Mouse (Mus musculus): ENCODE measurements around the gene Csf2ra. TPM values are rescaled to one million over a fixed set of nuclear protein-coding genes. Genes with fewer than 3 reads are reported as not detected.
"Not testable (repeated sequence)": the region's sequence is repeated elsewhere in the genome, so short reads cannot be mapped to it uniquely, and the experiment has no call there.

Csf2ra gene
- 43.0 and 45.8 TPM in 2 replicates for polyA plus RNA-seq (2016; fragmentation: Nextera tagmentation; extraction: Ambion mirVana)

DNA sequence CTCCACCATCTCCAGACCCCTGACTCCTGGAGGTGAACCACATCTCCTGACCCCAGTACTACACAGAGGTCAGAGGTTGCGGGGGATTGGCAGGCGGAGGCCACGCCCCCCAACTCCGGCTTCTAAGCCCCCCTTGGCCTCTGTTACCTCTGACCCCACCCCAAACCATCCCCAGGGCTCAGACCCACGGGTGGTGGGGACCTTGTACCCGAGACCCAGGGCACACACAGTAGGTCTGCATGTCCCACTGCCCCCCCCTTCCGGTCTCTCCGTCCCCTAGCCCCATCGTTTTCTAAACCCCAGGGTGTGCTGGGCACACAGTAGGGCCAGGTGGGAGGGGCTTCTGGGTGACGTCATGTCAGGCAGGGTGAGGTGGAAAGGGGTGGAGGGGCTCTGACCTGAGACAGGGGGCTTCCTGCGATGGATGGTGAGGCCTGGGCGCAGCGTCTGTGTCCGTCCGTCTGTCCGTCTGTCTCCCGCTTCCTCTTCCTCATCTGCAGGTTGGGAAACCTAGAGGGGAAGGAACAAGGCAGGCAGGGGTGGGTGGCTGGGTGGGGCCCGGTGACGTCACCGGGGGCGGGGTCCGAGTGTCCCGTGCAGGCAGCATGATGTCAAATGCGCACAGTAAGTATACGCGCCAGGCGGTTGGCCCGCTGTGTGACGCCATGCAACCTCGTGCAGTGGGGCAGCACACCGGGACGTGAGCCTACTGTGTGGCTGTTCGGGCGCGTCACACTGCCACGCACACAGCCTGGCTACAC is at the start of gene Csf2ra:
Gene Csf2ra (minus strand): TSS at position 489 of the 761 bp plus-strand sequence.
- H3K27ac ChIP-seq = peak within 1 kb of the TSS; percentile 79; the same call in 1 of the 2 replicates
- H3K27me3 ChIP-seq (replicated peaks) = 0 out of 2 replicates have a peak, but pooled peaks cover 4% of the 10 kb centered on the region
- peak within 1 kb of the TSS; percentile 38; the same call in 1 of the 2 replicates for H3K9ac ChIP-seq
- H3K4me3 ChIP-seq = peak within 1 kb of the TSS; percentile 58
- no peaks in the 10 kb centered on the region for H3K36me3 ChIP-seq
- 62% methylated on average over 36 of the region's 36 CpGs for WGBS
- ATAC-seq (ENCODE audit: low FRiP score, low read depth) = no peak
- peak within 1 kb of the TSS; percentile 64 for H3K4me2 ChIP-seq (replicated peaks)
- H3K9me3 ChIP-seq = peaks cover 9% of the 10 kb centered on the region; the same call in 1 of the 2 replicates
- 0 out of 2 replicates have a peak, but pooled peaks cover 5% of the 10 kb centered on the region for H3K4me1 ChIP-seq

DNA sequence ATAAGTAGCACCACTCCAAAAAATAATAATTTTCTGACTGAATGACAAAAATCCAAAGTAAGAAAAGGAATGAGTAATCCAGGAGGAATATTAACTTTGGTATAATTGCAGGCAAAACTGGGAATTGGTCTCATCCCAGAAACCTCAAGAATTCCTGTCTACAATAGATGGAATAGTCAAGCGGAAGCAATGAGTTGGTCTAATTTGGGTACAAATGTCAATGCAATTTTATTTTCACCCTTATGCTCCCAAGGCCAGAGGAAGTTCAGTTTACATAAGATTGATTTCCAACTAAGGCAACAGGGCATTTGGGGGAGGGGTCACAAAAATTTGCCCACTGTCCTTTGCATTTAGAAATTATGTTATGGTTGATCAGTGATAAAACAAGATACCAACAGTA is 47.2 kb upstream of the Csf2ra start:
- no peak for ATAC-seq (ENCODE audit: low FRiP score, low read depth)
- Histone ChIP-seq H3K36me3 (no peaks in the 10 kb centered on the region), H3K9ac (no peak overlapping the region), H3K27me3 (replicated peaks) (no peaks in the 10 kb centered on the region), H3K27ac (no peak overlapping the region), H3K4me3 (no peak overlapping the region), H3K4me1 (no peaks in the 10 kb centered on the region), H3K9me3 (no peaks in the 10 kb centered on the region), H3K4me2 (replicated peaks) (no peak overlapping the region)
- WGBS = 92% methylated on average over 1 of the region's 1 CpGs

DNA sequence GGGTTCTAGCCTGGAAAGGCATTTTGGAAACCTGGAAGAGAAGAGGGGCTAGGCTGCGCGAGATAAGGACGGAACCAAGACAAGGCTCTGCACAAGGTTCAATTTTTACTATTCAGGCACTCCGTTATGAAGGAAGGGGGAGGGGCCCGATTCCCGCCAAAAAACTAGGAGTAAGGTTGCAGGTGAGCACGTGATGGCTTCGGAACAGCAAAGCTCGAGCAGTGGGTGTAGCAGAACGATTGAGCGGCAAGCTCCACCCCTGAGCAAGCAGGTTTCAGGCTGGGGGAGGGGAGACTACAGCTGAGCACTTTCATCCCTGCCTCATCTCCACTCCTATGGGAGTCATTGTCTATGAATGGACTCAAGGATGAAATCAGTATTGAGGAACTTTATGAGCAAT is 40.9 kb upstream of the Csf2ra start:
- H3K4me2 ChIP-seq (replicated peaks); ATAC-seq (ENCODE audit: low FRiP score, low read depth): not testable (repeated sequence)

DNA sequence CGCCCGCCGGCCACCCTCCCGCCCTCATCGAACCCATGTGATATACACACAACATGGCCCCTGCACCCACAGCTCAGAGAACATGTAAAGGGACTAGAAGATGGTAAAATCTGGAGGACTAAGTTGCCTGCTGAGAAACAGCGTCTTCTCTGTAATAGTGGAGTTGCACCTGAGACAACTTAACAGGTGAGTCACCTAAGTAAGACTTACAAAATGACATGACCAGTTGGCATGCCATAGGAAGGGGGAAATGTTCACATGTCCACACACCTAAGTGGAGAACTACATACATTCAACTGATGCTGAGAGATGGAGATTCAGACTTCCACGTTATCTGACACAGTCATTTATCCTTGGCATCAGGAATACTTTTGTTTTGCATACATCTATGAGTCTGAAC is 38.9 kb upstream of the Csf2ra start:
- no peak for ATAC-seq (ENCODE audit: low FRiP score, low read depth)
- no peak overlapping the region for H3K4me2 ChIP-seq (replicated peaks)
- H3K9ac ChIP-seq = no peak overlapping the region
- no peaks in the 10 kb centered on the region for H3K9me3 ChIP-seq
- no peak overlapping the region for H3K4me3 ChIP-seq
- H3K27ac ChIP-seq = no peak overlapping the region
- H3K36me3 ChIP-seq = no peaks in the 10 kb centered on the region
- H3K4me1 ChIP-seq = no peaks in the 10 kb centered on the region
- WGBS = 24% methylated on average over 7 of the region's 7 CpGs
- H3K27me3 ChIP-seq (replicated peaks) = no peaks in the 10 kb centered on the region

More for the DNA sequence above, 40.9 kb upstream of the Csf2ra start:
- not testable (repeated sequence) for H3K9ac ChIP-seq; H3K27ac ChIP-seq; H3K9me3 ChIP-seq; H3K4me3 ChIP-seq; H3K27me3 ChIP-seq (replicated peaks); H3K4me1 ChIP-seq; H3K36me3 ChIP-seq
- WGBS = 31% methylated on average over 11 of the region's 11 CpGs

DNA sequence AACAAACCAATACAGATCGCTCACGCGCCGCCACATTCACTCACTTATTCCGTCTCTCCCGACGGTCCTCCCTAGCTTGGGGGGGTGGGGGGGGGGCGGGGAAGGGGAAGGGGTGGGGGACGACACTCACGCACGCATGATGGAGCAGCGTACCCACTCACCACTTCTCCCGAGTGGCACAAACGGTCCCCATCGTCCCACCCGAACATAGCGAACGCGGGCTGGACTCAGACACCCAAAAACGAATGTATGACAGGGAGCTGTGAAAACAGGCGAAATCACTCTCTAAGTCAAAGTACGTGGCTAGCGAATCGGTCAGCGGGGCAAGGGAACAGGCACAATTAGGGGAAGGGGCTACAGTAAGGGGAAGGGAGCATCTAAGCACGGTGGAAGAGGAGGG is 38.4 kb upstream of the Csf2ra start:
- no peaks in the 10 kb centered on the region for H3K4me1 ChIP-seq
- no peak overlapping the region for H3K9ac ChIP-seq
- WGBS = 3% methylated on average over 26 of the region's 26 CpGs
- H3K4me2 ChIP-seq (replicated peaks) = no peak overlapping the region
- H3K27me3 ChIP-seq (replicated peaks) = no peaks in the 10 kb centered on the region
- no peak for ATAC-seq (ENCODE audit: low FRiP score, low read depth)
- no peaks in the 10 kb centered on the region for H3K36me3 ChIP-seq
- no peak overlapping the region for H3K4me3 ChIP-seq
- H3K27ac ChIP-seq = no peak overlapping the region
- H3K9me3 ChIP-seq = no peaks in the 10 kb centered on the region

DNA sequence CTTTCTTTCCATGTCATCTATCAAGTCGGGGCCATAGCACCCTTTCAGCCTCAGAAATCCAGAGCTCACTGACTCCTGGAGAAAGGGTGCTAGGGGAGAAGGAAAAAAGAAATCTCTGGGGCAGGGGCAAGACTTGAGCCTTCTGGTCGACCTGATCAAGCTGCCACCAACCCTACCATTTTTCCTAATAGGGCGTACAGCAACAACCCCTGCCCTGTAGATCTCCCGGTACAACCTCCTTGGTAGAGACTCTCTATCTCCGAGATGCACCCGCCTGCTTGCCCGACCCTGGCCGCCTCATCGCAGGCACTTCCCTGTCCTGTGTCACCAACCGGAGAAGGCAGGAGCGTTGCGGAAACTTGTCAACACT is 38.0 kb upstream of the Csf2ra start:
- 4% methylated on average over 12 of the region's 12 CpGs for WGBS
- H3K4me2 ChIP-seq (replicated peaks) = no peak overlapping the region
- H3K27ac ChIP-seq = no peak overlapping the region
- no peak overlapping the region for H3K4me3 ChIP-seq
- H3K4me1 ChIP-seq = no peaks in the 10 kb centered on the region
- no peaks in the 10 kb centered on the region for H3K9me3 ChIP-seq
- no peaks in the 10 kb centered on the region for H3K27me3 ChIP-seq (replicated peaks)
- ATAC-seq (ENCODE audit: low FRiP score, low read depth) = no peak
- no peaks in the 10 kb centered on the region for H3K36me3 ChIP-seq
- no peak overlapping the region for H3K9ac ChIP-seq

DNA sequence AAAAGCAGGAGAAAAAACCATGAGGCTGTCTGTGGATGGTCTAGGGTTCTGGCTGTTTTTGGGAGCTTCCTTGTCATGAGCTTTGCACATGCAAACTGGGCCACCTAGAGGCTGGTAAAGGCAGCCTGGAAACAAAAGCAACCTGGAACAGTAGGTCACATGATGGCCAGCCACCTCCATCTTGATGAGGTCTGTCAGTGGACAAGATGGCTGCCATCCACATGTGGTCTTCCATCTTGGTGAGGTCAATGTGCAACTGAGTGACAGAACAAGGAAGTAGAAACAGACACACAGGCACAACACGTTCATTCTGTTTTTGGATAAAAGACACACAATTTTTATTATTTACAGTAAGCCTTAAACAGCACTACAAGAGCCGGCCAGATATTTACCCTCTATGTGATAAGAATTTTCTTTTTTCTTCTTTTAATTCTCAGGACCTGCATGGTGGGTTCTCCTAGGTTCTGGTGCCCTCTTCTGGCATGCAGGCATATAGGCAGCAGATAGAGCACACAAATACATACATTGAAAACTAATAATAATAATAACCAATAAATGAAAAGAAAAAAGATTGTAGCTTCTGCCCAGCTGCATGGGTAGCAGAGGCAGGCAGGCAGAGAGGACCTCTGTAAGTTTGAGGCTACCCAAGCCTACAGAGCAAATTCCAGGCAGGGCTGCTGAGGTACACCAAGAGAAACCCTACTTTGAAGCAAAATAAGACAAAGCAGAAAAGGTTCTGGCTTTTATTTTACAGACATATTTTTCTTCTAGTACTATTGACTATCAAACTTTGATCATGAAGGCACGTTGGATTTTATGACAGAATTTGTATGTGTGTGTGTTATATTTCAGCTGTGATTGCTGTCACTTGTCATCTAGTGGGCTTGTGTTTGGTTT is 37.4 kb upstream of the Csf2ra start:
- H3K4me2 ChIP-seq (replicated peaks) = no peak overlapping the region
- no peaks in the 10 kb centered on the region for H3K27me3 ChIP-seq (replicated peaks)
- WGBS = 31% methylated on average over 3 of the region's 3 CpGs
- H3K9me3 ChIP-seq = no peaks in the 10 kb centered on the region
- ATAC-seq (ENCODE audit: low FRiP score, low read depth) = peak; percentile 37
- no peak overlapping the region for H3K4me3 ChIP-seq
- no peak overlapping the region for H3K9ac ChIP-seq
- no peaks in the 10 kb centered on the region for H3K36me3 ChIP-seq
- no peak overlapping the region for H3K27ac ChIP-seq
- H3K4me1 ChIP-seq = no peaks in the 10 kb centered on the region

DNA sequence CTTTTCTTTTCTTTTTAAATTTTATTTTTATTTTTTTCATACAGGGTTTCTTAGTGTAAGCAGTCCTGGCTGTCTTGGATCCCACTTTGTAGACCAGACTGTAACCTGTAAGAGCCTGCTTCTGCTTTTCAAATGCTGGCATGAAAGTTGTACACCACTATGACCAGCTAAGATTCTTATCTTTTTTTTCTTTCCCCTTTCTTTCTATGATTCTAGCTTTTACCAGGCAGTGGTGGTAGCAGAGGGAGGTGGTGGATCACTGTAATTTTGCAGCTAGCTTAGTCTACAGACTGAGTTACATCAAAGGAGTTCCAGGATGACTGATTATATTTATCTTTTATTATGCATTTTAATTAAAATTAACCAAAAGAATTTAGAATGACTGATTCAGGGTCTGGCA is 36.7 kb upstream of the Csf2ra start:
- no peak overlapping the region for H3K4me2 ChIP-seq (replicated peaks)
- no peak for ATAC-seq (ENCODE audit: low FRiP score, low read depth)
- no peaks in the 10 kb centered on the region for H3K27me3 ChIP-seq (replicated peaks)
- no peak overlapping the region for H3K9ac ChIP-seq
- H3K27ac ChIP-seq = no peak overlapping the region
- H3K9me3 ChIP-seq = no peaks in the 10 kb centered on the region
- no peak overlapping the region for H3K4me3 ChIP-seq
- H3K36me3 ChIP-seq = no peaks in the 10 kb centered on the region
- no peaks in the 10 kb centered on the region for H3K4me1 ChIP-seq

DNA sequence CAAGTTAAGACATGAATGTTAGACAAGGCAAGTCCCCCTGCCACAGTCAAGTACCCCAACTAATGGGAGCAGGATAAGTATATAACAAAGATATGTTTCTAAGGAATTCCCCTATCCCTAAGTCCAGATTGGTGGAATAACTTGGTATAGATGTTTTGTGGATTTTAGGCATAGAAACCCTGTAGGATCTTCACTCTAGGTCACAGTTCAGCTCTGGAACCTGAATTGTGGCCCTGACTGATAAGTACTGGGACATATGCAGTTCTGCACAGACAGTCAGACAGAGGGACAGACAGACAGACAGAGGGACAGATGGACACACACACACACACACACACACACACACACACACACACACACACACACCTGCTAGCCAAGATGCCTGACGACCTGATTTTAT is 36.0 kb upstream of the Csf2ra start:
- H3K9me3 ChIP-seq = no peaks in the 10 kb centered on the region
- H3K4me3 ChIP-seq = no peak overlapping the region
- 100% methylated on average over 1 of the region's 1 CpGs for WGBS
- no peak for ATAC-seq (ENCODE audit: low FRiP score, low read depth)
- H3K36me3 ChIP-seq = no peaks in the 10 kb centered on the region
- H3K27me3 ChIP-seq (replicated peaks) = no peaks in the 10 kb centered on the region
- H3K4me2 ChIP-seq (replicated peaks) = no peak overlapping the region
- no peak overlapping the region for H3K27ac ChIP-seq
- no peaks in the 10 kb centered on the region for H3K4me1 ChIP-seq
- no peak overlapping the region for H3K9ac ChIP-seq

DNA sequence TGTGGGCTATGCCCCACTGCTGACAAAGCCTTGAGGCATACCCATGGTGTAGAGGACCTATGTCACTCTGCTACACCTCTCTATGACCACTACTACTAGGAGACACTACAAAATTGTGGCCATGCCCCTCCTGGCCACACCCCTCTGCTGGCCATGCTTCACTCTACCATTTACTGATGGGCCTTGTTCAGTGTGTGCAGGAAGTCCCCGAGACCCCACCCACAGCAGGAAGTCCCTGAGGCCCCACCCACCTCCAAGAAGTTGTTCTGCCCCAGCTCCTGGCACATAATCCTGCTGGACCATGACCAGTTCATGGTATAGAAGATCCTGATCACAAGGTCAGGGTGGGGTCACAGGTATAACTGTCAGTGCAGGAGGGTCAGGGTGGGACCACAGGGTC is 33.0 kb upstream of the Csf2ra start:
- H3K27me3 ChIP-seq (replicated peaks) = no peaks in the 10 kb centered on the region
- no peak overlapping the region for H3K27ac ChIP-seq
- no peak overlapping the region for H3K4me2 ChIP-seq (replicated peaks)
- H3K36me3 ChIP-seq = no peaks in the 10 kb centered on the region
- no peak overlapping the region for H3K4me3 ChIP-seq
- no peaks in the 10 kb centered on the region for H3K9me3 ChIP-seq
- 90% methylated on average over 1 of the region's 1 CpGs for WGBS
- H3K4me1 ChIP-seq = no peaks in the 10 kb centered on the region
- H3K9ac ChIP-seq = no peak overlapping the region
- no peak for ATAC-seq (ENCODE audit: low FRiP score, low read depth)

DNA sequence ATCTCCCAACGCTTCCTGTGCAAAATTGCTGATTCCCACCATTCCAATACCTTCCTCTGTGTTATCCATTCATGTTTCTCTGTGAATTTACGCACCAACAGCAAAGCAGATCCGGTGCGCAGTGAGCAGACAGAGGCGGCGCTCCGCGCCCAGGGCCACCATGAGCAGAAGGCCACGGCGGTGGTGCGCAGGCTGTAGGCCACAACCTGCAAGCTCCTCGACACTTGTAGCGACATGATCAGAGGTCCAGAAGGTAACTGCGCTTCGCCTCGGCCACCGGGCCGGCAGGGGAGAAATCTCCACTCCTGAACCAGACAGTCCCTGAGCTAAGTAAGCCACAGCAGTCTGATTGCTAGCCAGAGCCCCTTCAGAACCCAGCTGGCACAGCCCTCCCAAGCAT is 29.5 kb upstream of the Csf2ra start:
- H3K4me2 ChIP-seq (replicated peaks) = no peak overlapping the region
- ATAC-seq (ENCODE audit: low FRiP score, low read depth) = no peak
- H3K4me1 ChIP-seq = no peaks in the 10 kb centered on the region
- H3K36me3 ChIP-seq = no peaks in the 10 kb centered on the region
- no peaks in the 10 kb centered on the region for H3K9me3 ChIP-seq
- no peak overlapping the region for H3K4me3 ChIP-seq
- WGBS = 96% methylated on average over 18 of the region's 18 CpGs
- H3K9ac ChIP-seq = no peak overlapping the region
- H3K27me3 ChIP-seq (replicated peaks) = no peaks in the 10 kb centered on the region
- no peak overlapping the region for H3K27ac ChIP-seq

DNA sequence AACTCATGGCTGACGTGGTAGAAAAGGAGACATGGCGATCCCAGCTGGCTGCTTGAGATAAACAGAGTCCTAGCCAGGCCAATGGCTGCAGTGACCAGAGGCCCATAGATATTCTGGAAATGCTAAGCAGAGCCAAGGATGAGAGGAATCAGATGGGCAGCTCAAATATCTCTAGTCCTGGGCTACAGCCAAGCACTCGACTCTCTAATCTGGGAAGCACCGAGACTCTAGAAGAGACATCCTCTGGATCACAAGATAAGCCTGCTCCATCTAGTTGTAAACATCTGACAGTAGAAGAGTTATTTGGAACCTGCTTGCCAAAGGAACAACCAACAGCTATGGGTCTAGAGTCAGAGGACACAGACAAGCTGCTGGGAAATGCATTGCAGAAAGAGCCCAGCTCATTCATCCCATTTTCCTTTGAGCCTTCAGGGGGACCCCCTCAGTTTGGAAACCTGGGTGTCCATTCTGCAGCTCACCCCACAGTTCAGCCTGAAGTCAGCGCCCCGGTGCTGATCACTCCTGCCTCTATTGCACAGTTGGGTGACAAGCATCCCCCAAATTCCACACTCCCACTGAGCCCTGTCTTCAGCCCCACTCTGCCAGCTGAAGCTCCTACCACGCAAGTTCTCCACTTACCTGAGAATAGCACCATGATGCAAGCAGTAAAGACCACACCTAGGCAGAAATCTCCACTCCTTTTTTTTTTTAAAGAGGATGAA is 28.1 kb upstream of the Csf2ra start:
- Histone ChIP-seq H3K4me1 (no peaks in the 10 kb centered on the region), H3K27me3 (replicated peaks) (no peaks in the 10 kb centered on the region), H3K27ac (no peak overlapping the region), H3K9ac (no peak overlapping the region), H3K4me2 (replicated peaks) (no peak overlapping the region), H3K4me3 (no peak overlapping the region), H3K36me3 (no peaks in the 10 kb centered on the region), H3K9me3 (no peaks in the 10 kb centered on the region)
- ATAC-seq (ENCODE audit: low FRiP score, low read depth) = no peak
- WGBS = 93% methylated on average over 7 of the region's 7 CpGs

Measured in neural tube, embryonic 12.5 days (tissue).